Mouse (Mus musculus) liver, embryonic 14.5 days (tissue): ENCODE data around the gene Tas2r108.

ENCODE experiments used
- CTCF ChIP-seq: IDR thresholded peaks from 2 replicates; pipeline ENCODE4 v1.5.1; 2016; ENCODE audit warnings: antibody characterized with exemption, low read depth, control low read depth
- EP300 ChIP-seq: IDR thresholded peaks from 2 replicates; pipeline ENCODE4 v1.6.1; 2016; ENCODE audit warnings: antibody characterized with exemption, low read depth

DNA sequence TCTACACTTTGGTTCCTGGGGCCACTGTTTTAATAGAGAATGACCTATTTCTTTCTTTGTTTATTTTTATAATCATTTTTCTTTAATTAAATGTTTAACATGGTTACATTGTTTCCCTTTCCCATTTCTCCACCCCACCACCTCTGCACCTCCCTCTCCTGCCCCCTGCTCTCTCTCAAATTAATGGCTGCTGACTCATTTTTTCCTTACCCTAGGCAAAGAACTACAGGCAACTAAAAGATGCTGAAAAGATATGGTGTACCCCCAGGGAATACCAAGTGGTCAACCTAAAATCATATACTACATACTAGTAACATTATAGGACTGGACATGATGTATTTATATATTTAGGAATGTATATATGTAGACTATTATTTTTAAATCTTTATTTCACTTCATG, 44.7 kb upstream of the Tas2r108 start:
- TF ChIP-seq EP300 = no peak
- no peak for TF ChIP-seq CTCF
